Mouse (Mus musculus): Measurements from ENCODE around the gene Fbxo9.

DNA sequence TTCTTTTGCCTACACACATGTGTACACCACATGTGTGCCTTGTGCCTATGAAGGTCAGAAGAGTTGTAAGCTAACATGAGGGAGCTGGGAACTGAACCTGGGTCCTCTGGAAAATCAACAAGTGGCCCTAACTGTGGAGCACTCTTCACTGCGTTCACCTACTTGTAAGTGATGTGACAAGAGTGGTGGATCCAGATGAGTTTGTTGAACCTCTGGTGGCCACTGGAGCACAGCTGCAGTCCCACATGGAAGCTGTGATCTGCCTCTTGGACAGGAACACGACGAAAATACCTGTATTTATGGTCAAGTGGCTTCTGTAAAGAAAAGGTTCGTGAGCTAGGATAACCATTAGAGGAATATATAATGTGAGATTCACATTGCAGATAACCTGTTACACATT, 24.5 kb downstream of the Fbxo9 start:
- TF ChIP-seq CTCF (IDR thresholded peaks at IDR 0.05; ENCODE audit: low read depth) (no peak), EP300 (IDR thresholded peaks at IDR 0.05; ENCODE audit: low read depth) (no peak)

Data from heart, postnatal 0 days (tissue).